Mouse (Mus musculus): ENCODE data around the gene Ankrd11. TPM values are rescaled to one million over a fixed set of nuclear protein-coding genes. Genes with fewer than 3 reads are reported as not detected.

Gene Ankrd11
- polyA plus RNA-seq, 1 experiment: 79.2 TPM

DNA sequence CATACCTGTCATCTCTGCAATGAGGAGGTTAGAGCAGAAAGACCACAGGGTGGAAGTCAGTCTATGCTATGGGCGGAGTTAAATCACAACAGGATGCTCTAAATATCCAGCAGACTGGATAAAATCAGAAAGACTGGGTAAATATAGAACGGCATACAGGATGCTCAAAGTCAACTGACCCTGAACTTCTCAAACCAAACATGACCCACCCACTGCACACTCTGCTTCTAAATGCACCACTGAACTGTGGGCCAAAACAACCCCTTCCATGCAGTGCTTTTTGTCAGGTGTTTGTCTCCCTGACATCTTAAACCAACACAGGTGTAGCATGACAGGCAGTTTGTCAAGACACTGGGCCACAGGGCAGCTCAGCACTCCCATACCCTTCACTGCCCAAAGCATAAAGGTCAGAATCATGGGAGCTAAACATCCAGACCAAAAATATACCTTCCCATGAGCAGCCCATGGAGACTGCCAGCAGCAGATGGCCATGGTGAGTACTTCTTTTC is 104.5 kb downstream of the Ankrd11 start:
- H3K4me3 ChIP-seq (ENCODE audit: insufficient read depth, low read length): no peak overlapping the region
- H3K27ac ChIP-seq (ENCODE audit: insufficient read depth, low read depth, low read length): no peak overlapping the region
- H3K4me1 ChIP-seq (ENCODE audit: control insufficient read depth, insufficient read depth, low read length): peaks cover 73% of the 10 kb centered on the region
- TF ChIP-seq POLR2A (IDR thresholded peaks at IDR 0.05; ENCODE audit: borderline replicate concordance, low read depth, low read length) (no peak), CTCF (IDR thresholded peaks at IDR 0.05; ENCODE audit: low read depth, low read length) (no peak)

DNA sequence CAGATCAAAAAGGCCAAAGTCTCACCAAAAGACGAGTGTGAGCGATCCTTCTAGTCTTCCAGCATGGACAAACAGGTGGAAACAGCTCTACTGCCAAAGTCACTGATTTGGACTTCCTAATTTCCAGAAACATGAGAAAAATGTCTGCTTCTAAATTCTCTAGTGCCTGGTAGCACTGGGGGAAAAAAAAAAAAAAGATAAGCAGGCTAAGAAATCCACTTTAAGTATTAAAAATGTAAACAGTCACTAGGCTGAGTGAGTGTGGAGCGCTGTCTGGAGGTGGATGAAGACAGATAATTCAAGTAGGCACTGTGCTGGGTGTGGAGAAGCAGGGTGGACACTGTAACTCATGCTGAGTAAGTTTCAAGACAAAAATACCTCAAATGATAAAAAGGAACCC is 106.2 kb downstream of the Ankrd11 start:
- Histone ChIP-seq H3K4me1 (ENCODE audit: control insufficient read depth, insufficient read depth, low read length) (peaks cover 83% of the 10 kb centered on the region), H3K27ac (ENCODE audit: insufficient read depth, low read depth, low read length) (no peak overlapping the region), H3K4me3 (ENCODE audit: insufficient read depth, low read length) (no peak overlapping the region)
- no peak for TF ChIP-seq CTCF (IDR thresholded peaks at IDR 0.05; ENCODE audit: low read depth, low read length)
- no peak for TF ChIP-seq POLR2A (IDR thresholded peaks at IDR 0.05; ENCODE audit: borderline replicate concordance, low read depth, low read length)

DNA sequence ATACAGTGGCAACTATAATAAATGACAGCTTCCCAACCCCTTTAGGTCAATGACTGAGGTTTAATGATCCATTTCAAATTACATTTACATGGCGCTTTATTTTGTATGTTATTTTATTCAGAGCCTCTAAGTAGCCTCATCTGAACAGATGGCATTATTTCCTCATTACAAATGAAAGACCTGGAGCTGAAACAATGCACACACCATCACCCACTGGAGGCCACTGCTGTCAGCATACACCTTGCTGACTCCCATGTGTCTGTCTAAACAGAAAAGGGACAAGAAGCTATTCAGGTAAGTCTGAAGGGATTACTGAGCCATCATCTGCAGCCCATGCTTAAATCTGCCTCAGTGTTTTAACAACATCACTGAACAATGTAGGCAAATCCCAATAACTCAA is 107.0 kb downstream of the Ankrd11 start:
- H3K4me3 ChIP-seq (ENCODE audit: insufficient read depth, low read length): no peak overlapping the region
- peaks cover 83% of the 10 kb centered on the region for H3K4me1 ChIP-seq (ENCODE audit: control insufficient read depth, insufficient read depth, low read length)
- no peak for TF ChIP-seq POLR2A (IDR thresholded peaks at IDR 0.05; ENCODE audit: borderline replicate concordance, low read depth, low read length)
- no peak for TF ChIP-seq CTCF (IDR thresholded peaks at IDR 0.05; ENCODE audit: low read depth, low read length)
- no peak overlapping the region for H3K27ac ChIP-seq (ENCODE audit: insufficient read depth, low read depth, low read length)

DNA sequence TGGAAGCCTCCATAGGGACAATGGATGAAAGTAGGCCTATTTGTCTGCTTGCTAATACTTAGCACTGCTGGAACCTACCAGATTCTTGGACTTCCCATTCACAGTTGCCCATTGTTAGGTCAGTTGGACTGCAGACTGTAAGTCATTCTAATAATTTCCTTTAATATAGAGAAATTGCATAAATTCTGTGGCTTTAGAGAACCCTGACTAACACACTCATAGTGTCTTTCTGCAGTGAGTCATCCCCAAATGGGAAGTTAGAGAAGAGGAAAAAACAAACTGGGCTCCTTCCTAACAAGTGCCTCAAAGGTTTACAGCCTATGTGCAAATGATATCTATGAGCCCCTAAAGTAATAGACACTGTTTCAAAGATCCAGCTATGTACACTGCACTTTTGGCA is 108.1 kb downstream of the Ankrd11 start:
- no peak overlapping the region for H3K4me3 ChIP-seq (ENCODE audit: insufficient read depth, low read length)
- H3K4me1 ChIP-seq (ENCODE audit: control insufficient read depth, insufficient read depth, low read length): peaks cover 82% of the 10 kb centered on the region
- H3K27ac ChIP-seq (ENCODE audit: insufficient read depth, low read depth, low read length): peak overlapping the region; percentile 86
- no peak for TF ChIP-seq POLR2A (IDR thresholded peaks at IDR 0.05; ENCODE audit: borderline replicate concordance, low read depth, low read length)
- no peak for TF ChIP-seq CTCF (IDR thresholded peaks at IDR 0.05; ENCODE audit: low read depth, low read length)

DNA sequence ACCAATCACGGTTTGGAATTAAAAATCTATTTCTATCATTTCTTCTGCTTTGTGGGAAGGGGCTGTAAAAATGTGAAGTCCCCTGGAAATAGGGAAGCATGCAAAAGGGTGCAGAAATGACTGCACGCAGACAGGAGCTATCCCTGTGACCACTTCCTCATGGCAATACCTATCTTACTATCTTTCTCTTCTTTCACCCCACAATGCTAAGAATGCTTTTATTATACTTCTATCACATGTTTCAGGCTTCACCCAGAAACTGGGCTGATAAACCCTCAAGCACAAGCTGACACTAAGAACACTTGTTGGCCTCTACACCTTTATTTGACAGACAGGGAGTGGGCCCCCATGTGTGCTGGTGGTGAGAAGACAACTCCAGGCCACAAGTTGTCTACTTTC is 109.5 kb downstream of the Ankrd11 start:
- Histone ChIP-seq H3K4me3 (ENCODE audit: insufficient read depth, low read length) (no peak overlapping the region), H3K4me1 (ENCODE audit: control insufficient read depth, insufficient read depth, low read length) (peaks cover 79% of the 10 kb centered on the region), H3K27ac (ENCODE audit: insufficient read depth, low read depth, low read length) (peak overlapping the region; percentile 86)
- no peak for TF ChIP-seq CTCF (IDR thresholded peaks at IDR 0.05; ENCODE audit: low read depth, low read length)
- no peak for TF ChIP-seq POLR2A (IDR thresholded peaks at IDR 0.05; ENCODE audit: borderline replicate concordance, low read depth, low read length)

DNA sequence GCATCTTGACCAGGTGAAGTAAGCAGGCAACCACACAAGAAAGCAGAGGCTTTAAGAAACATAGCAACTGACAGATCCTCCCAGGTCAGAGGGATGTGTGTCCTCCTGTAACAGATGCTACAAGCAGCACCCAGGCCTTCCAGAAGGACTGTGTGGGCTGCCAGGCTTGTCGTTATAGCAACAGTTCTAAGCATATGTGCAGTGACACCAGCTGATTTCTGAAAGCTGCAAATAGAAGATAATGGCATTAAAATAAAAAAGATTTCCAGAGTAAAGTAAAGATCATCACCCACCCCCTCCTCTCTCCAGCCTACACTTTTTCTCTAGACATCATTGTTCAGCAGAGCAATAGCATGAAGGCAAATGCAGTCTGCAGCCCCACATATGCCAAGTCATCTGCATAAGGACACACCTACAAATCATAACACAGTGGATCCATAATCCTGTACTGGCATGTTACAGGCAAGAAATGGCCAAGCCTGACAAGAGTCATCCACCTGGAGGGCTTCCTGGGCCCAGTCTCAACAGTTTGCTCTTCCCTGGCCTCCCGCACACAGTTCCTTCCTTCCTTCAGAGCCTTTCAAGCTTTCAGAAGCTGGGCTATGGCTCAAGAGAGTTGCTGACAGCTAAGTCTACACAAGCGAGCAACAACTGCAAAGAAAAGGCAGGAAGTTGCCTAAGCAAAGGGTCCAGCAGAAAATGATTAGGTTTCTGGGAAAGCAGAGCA is 110.1 kb downstream of the Ankrd11 start:
- H3K27ac ChIP-seq (ENCODE audit: insufficient read depth, low read depth, low read length): peak overlapping the region; percentile 86
- H3K4me3 ChIP-seq (ENCODE audit: insufficient read depth, low read length): no peak overlapping the region
- TF ChIP-seq POLR2A (IDR thresholded peaks at IDR 0.05; ENCODE audit: borderline replicate concordance, low read depth, low read length): no peak
- TF ChIP-seq CTCF (IDR thresholded peaks at IDR 0.05; ENCODE audit: low read depth, low read length): no peak
- peaks cover 78% of the 10 kb centered on the region for H3K4me1 ChIP-seq (ENCODE audit: control insufficient read depth, insufficient read depth, low read length)

DNA sequence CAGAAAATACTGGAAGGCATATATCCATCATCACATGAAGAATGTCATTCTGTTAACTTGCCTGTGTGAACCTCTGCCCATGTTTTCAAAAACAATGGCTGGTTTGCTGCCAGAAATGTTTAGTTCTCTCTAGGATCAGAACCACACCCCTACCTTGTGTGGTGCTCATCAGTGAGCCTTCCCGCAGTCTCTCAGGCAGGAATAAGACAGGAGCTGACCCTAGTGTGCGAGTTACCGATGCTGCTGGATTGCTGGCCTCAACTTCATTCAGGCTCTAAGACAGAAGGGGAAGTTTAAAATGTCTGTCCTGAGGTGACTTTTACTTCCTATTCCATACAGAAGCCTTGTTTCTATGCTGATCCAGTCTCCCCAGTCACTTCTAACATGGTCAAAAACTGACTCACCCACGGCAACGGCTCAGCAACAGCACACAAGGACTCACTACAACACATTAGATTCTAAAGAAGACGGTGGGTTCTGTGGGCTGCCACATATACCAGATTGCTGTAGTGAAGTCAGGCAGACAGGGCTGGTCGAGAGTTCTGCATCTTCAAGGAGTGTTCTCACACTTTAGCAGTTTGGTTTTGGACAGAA is 113.3 kb downstream of the Ankrd11 start:
- H3K4me1 ChIP-seq (ENCODE audit: control insufficient read depth, insufficient read depth, low read length): peaks cover 78% of the 10 kb centered on the region
- H3K4me3 ChIP-seq (ENCODE audit: insufficient read depth, low read length): no peak overlapping the region; the same call in 1 of the 2 replicates
- H3K27ac ChIP-seq (ENCODE audit: insufficient read depth, low read depth, low read length): peak overlapping the region; percentile 75
- TF ChIP-seq POLR2A (IDR thresholded peaks at IDR 0.05; ENCODE audit: borderline replicate concordance, low read depth, low read length): no peak
- no peak for TF ChIP-seq CTCF (IDR thresholded peaks at IDR 0.05; ENCODE audit: low read depth, low read length)

DNA sequence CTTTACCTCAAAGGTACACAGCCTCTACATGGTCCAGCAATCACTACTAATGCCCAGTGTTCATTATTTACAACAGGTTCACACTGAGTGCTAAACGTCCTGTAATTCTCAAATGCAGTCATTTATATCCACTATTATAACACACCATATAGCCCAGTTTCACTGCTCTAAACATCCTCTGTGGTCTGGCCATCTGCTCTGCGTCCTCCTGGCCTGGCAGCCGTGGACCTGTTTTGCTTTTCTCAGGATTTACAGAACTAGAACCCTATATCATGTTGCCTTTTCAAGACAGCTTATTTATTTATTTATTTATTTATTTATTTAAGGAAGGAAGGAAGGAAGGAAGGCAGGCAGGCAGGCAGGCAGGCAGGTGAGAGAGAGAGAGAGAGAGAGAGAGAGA is 114.2 kb downstream of the Ankrd11 start:
- no peak overlapping the region for H3K4me3 ChIP-seq (ENCODE audit: insufficient read depth, low read length)
- TF ChIP-seq CTCF (IDR thresholded peaks at IDR 0.05; ENCODE audit: low read depth, low read length): no peak
- TF ChIP-seq POLR2A (IDR thresholded peaks at IDR 0.05; ENCODE audit: borderline replicate concordance, low read depth, low read length): no peak
- H3K4me1 ChIP-seq (ENCODE audit: control insufficient read depth, insufficient read depth, low read length): peaks cover 74% of the 10 kb centered on the region
- H3K27ac ChIP-seq (ENCODE audit: insufficient read depth, low read depth, low read length): no peak overlapping the region

DNA sequence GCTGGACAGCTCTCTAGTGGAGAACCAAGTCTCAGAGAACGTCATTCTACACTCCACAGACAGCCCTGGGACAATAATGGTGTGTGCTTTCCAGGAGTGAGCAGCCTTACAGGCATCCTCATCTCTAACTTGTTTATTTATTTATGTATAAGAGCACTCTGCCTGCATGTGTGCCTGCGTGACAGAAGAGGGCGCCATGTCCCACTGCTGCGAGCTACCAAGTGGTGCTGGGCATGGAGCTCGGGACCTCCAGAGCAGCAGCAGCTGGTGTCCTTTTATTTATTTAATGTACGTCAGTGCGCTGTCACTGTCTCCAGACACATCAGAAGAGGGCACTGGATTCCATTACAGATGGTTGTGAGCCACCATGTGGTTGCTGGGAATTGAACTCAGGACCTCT is 115.3 kb downstream of the Ankrd11 start:
- Histone ChIP-seq H3K4me3 (ENCODE audit: insufficient read depth, low read length) (no peak overlapping the region), H3K4me1 (ENCODE audit: control insufficient read depth, insufficient read depth, low read length) (peaks cover 70% of the 10 kb centered on the region), H3K27ac (ENCODE audit: insufficient read depth, low read depth, low read length) (no peak overlapping the region)
- no peak for TF ChIP-seq CTCF (IDR thresholded peaks at IDR 0.05; ENCODE audit: low read depth, low read length)
- TF ChIP-seq POLR2A (IDR thresholded peaks at IDR 0.05; ENCODE audit: borderline replicate concordance, low read depth, low read length): no peak
